Mouse (Mus musculus) embryonic facial prominence, embryonic 12.5 days (tissue): ENCODE data around the gene Tango6. TPM values are rescaled to one million over a fixed set of nuclear protein-coding genes. Genes with fewer than 3 reads are reported as not detected.
A peak's percentile ranks its signal among the peaks of the same experiment; 100 is the strongest.

Experiments used
- ATAC-seq: fragments of 200-750 bp; cut with Nextera tagmentation; 2 replicates; pipeline ENCODE4 v1.8.0; 2017; ENCODE audit not compliant: insufficient number of reproducible peaks, insufficient read depth, low FRiP score, low TSS enrichment
- H3K27ac ChIP-seq: fragments of 300-500 bp; sonication (generic); 2 replicates; pipeline ENCODE4 v1.5.1; 2016; ENCODE audit warnings: mild to moderate bottlenecking
- H3K27me3 ChIP-seq: fragments of 300-500 bp; sonication (generic); 2 replicates; pipeline ENCODE4 v1.6.1; 2016; ENCODE audit warnings: mild to moderate bottlenecking, moderate library complexity
- H3K36me3 ChIP-seq: fragments of 300-500 bp; sonication (generic); 2 replicates; pipeline ENCODE4 v1.6.1; 2016; ENCODE audit warnings: mild to moderate bottlenecking
- H3K4me1 ChIP-seq: fragments of 300-500 bp; sonication (generic); 2 replicates; pipeline ENCODE4 v1.6.1; 2016
- H3K4me2 ChIP-seq: fragments of 300-500 bp; sonication (generic); replicated peaks from 2 replicates; pipeline ENCODE4 v1.6.1; 2016; ENCODE audit warnings: mild to moderate bottlenecking, moderate library complexity
- H3K4me3 ChIP-seq: fragments of 300-500 bp; sonication (generic); 2 replicates; pipeline ENCODE4 v1.5.1; 2016; ENCODE audit warnings: mild to moderate bottlenecking
- H3K9ac ChIP-seq: fragments of 300-500 bp; sonication (generic); 2 replicates; pipeline ENCODE4 v1.6.1; 2016; ENCODE audit warnings: mild to moderate bottlenecking, moderate library complexity
- H3K9me3 ChIP-seq: fragments of 300-500 bp; sonication (generic); 2 replicates; pipeline ENCODE4 v1.6.1; 2016; ENCODE audit warnings: mild to moderate bottlenecking, moderate library complexity
- WGBS: fragments of 180-500 bp; shearing (Covaris S2); methylation state at CpG from one replicate; pipeline ENCODE4 v1.1.7; 2016; 5-methylcytosine and 5-hydroxymethylcytosine counted together
- polyA plus RNA-seq: library from polyadenylated mRNA; unstranded; fragments of >200 nt; fragmentation: Nextera tagmentation; extraction: Ambion mirVana; gene quantifications from 2 replicates; pipeline ENCODE4 v1.2.1, GENCODE M21; 2016

The Tango6 gene
- polyA plus RNA-seq, 1 experiment from 2014 or later, result 12.0 TPM

DNA sequence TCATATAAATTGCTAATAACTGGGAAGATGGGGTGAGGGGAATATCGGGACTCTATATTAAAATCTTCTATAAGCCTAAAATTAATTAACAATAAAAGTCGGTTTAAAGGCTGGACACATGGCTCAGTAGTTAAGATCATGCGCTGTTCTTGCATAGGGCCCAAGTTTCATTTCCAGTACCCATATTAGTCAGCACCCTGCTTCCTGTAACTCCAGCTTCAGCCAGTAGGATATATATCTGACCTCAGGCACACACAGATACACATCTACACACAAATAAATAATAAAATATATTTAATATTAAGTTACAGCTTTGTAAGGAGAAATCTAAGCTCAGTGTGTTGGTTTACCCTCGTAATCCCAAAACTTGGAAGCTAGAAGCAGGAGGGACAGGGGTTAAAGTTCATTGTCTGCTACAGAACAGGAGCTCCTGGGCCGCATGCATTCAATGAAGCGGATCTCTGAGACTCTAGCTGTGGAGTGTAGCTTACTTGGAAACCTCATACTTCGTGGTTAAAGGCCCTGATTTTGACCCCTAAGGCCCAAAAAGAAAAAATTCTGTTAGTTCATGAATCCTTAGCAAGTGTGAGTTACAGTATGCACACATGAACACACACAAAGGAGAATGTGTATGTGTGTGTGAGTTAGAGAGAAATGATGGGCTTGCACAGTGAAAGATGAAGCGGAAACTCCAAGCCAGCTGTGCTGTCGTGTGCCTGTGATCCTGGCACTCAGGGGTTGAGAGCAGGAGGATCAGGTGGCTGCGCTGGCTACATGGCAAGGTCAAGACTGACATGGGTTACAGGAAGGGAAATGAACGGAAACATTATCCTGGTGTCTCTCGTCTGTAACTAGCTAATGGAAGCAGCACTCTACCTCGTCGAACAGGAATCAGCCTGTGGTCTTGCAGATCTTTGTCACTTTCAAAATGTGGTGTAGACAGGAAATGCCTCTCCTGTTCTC, 138.0 kb downstream of the Tango6 start:
- no peak overlapping the region for H3K4me2 ChIP-seq
- no peak for ATAC-seq
- H3K4me1 ChIP-seq, result peaks cover 4% of the 10 kb centered on the region
- no peaks in the 10 kb centered on the region for H3K27me3 ChIP-seq
- 0 out of 2 replicates have a peak, but pooled peaks cover 8% of the 10 kb centered on the region for H3K36me3 ChIP-seq
- WGBS, result 57% methylated on average over 14 of the region's 14 CpGs
- H3K9ac ChIP-seq, result no peak overlapping the region
- H3K27ac ChIP-seq, result 0 out of 2 replicates have a peak overlapping the region, but pooled peaks have one; percentile 13
- no peak overlapping the region for H3K4me3 ChIP-seq
- no peaks in the 10 kb centered on the region for H3K9me3 ChIP-seq

DNA sequence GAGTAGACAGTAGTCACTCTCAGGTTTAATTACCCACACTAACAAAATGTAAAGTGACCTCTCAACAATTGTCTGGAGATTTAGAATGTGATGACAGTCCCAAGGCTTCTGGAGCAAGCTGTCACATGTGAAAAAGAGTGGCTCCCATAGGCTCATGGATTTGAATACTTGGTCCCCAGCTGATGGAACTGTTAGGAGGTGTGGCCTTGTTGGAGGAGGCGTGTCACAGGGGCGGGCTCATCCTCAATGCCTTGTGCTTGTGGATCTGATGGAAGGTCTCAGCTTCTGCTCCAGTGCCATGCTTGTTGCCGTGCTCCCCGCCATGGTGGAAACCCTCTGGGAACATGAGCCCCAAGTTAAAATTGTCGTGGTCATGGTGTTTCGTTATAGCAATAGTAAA, 146.1 kb downstream of the Tango6 start:
- Histone ChIP-seq H3K4me2 (no peak overlapping the region), H3K9me3 (no peaks in the 10 kb centered on the region), H3K36me3 (no peaks in the 10 kb centered on the region), H3K27me3 (no peaks in the 10 kb centered on the region), H3K4me1 (no peaks in the 10 kb centered on the region), H3K4me3 (no peak overlapping the region), H3K9ac (no peak overlapping the region), H3K27ac (no peak overlapping the region)
- no peak for ATAC-seq
- 91% methylated on average over 6 of the region's 6 CpGs for whole genome bisulfite sequencing

DNA sequence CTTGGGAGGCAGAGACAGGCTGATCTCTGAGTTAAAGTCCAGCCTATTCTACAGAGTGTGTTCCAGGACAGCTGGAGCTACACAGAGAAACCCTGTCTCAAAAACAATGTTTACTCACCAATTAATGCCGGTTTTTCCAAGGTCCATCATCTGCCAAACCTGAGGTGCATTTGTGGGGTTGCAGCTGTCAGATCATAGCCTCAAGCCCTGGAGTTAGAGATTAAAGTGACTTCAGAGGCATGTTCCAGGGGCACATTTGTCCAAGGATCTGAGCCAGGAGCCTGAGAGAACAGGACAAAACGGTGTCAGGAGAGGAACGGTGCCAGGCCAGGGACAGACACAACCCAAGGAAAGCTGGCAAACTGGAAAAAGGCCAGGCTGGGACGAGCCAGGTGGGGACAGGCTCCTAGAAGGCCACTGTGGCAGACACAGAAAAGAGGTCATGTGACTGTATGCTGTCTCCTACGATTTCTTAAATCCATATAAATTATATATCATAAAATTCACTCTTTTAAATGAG, 146.7 kb downstream of the Tango6 start:
- Histone ChIP-seq H3K4me1 (no peaks in the 10 kb centered on the region), H3K36me3 (no peaks in the 10 kb centered on the region), H3K9me3 (no peaks in the 10 kb centered on the region), H3K4me2 (no peak overlapping the region), H3K4me3 (no peak overlapping the region), H3K27me3 (no peaks in the 10 kb centered on the region), H3K9ac (no peak overlapping the region), H3K27ac (no peak overlapping the region)
- ATAC-seq, result no peak
- 83% methylated on average over 5 of the region's 5 CpGs for WGBS

DNA sequence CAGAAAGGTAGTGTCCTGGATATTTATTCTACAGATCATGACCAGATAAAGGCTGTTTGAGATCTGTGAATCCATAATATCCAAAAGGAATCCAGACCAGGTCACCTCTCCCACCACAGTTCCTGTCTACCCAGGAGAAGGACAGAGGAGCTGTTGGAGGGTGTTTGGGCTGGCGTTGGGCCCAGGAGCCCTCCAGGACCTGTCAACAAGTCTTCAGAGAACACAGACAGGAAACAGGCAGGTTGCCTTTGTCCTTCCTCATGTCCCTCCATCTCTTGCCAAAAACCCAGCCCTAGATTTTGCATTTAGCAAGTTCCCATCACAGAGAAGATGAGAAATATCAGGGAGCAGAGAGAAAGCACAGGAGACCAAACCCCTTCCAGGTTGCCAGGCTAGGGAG, 152.0 kb downstream of the Tango6 start:
- Histone ChIP-seq H3K4me2 (no peak overlapping the region), H3K27me3 (no peaks in the 10 kb centered on the region), H3K27ac (no peak overlapping the region), H3K9me3 (no peaks in the 10 kb centered on the region), H3K9ac (no peak overlapping the region), H3K36me3 (no peaks in the 10 kb centered on the region), H3K4me3 (no peak overlapping the region), H3K4me1 (no peaks in the 10 kb centered on the region)
- WGBS, result 79% methylated on average over 1 of the region's 1 CpGs
- no peak for ATAC-seq

DNA sequence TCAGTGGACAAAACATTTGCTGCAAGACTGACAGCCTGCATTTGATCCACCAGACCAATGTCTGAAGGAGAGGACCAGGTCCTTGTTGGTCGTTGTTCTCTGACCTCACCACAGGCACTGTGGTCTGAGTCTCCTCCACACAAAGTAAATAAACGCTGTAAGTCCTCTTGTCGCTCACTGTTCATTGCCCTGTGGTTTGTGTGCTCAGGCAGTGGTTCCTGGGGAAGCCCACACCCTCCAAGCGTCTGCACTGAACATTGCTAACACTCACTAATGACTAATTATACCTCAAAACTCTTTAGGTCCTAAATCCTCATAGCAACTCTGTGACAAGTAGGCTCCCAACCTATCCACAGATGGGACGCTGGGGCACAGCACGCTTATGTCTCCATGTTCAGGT, 153.7 kb downstream of the Tango6 start:
- H3K27ac ChIP-seq, result no peak overlapping the region
- H3K9me3 ChIP-seq, result no peaks in the 10 kb centered on the region
- H3K36me3 ChIP-seq, result no peaks in the 10 kb centered on the region
- WGBS, result 84% methylated on average over 6 of the region's 6 CpGs
- H3K4me2 ChIP-seq, result no peak overlapping the region
- no peak overlapping the region for H3K9ac ChIP-seq
- ATAC-seq, result no peak
- H3K27me3 ChIP-seq, result no peaks in the 10 kb centered on the region
- H3K4me1 ChIP-seq, result no peaks in the 10 kb centered on the region
- no peak overlapping the region for H3K4me3 ChIP-seq

DNA sequence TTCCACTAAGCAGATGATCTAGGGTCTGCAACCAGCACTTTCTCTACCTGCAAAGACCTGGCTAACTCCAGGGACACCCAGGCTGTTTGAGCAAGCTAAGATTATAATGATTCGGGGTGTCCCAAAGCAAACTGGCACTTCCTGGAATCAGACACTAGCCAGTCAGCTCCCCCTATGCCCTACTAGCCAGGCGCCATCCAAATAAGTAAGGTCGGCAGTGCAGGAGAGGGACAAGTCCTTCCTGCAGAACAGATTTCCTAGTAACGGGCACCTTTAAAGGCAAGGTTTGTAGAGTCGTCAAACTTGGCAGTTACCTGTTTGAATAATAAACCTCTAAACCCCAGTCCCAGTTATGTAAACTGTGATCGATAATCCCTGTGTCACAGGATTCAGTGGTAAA, 155.9 kb downstream of the Tango6 start:
- Histone ChIP-seq H3K4me1 (no peaks in the 10 kb centered on the region), H3K27ac (no peak overlapping the region), H3K4me2 (no peak overlapping the region), H3K27me3 (no peaks in the 10 kb centered on the region), H3K36me3 (no peaks in the 10 kb centered on the region), H3K9ac (no peak overlapping the region), H3K4me3 (no peak overlapping the region), H3K9me3 (no peaks in the 10 kb centered on the region)
- 76% methylated on average over 6 of the region's 6 CpGs for WGBS
- no peak for ATAC-seq

DNA sequence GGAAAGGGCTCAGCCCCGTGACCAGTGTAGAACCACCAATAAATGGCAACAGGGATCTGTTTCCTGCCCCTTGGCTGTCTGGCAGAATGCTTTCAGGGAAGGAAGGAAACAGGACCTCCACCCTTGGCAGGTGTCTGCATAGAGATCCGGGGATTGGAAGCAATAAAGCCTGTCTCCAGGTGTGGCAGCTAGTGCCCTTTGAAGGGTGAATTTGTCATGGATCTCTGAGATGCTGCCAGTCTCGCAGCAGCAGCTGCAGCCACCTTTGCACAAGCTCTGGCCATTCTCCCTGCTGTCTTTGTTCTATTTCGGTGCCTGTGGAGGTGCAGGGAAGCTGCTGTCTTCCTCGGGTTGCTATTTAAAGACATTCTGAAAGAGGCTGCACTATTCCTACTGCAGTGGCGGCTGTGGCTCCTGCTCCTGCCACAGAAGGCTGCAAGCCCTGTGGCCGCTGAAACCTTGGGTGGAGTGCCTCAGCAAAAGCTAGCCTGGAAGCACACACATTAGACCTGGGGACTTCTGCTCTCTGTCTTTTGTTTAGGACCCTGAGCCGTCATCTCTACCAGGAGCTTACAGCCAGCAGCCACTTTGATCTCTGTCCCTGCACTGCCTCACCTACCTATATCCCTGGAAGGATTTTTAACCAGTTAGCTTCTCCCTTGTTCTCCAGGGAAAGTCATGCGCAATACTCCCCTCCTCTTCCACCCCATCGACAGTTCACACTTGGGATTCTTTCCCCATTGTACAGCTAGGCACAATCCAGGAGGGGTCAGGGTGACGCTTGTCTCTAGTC, 156.5 kb downstream of the Tango6 start:
- H3K4me1 ChIP-seq, result no peaks in the 10 kb centered on the region
- WGBS, result 47% methylated on average over 11 of the region's 11 CpGs
- no peaks in the 10 kb centered on the region for H3K27me3 ChIP-seq
- H3K9ac ChIP-seq, result no peak overlapping the region
- no peaks in the 10 kb centered on the region for H3K9me3 ChIP-seq
- no peak overlapping the region for H3K4me3 ChIP-seq
- no peak overlapping the region for H3K4me2 ChIP-seq
- ATAC-seq, result no peak
- no peak overlapping the region for H3K27ac ChIP-seq
- no peaks in the 10 kb centered on the region for H3K36me3 ChIP-seq

DNA sequence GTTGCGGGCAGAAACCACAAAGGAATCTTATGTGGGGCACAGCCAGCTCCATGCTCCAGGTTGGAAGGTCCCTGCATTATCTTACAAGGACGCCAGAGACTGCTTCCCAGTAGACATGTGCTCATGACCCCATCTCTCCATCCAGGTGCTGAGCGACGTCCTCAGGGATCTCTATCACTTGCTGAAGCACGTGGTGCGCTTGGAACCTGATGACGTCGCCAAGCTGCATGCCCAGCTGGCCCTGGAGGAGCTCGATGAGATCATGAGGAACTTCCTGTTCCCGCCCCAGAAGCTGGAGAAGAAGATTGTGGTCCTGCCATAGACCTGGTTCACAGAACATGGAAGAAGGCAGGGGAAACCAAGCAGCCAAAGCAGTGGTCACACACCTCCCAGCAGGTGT, 167.2 kb downstream of the Tango6 start:
- Histone ChIP-seq H3K9me3 (no peaks in the 10 kb centered on the region), H3K36me3 (0 out of 2 replicates have a peak, but pooled peaks cover 3% of the 10 kb centered on the region), H3K4me2 (no peak overlapping the region), H3K4me1 (0 out of 2 replicates have a peak, but pooled peaks cover 6% of the 10 kb centered on the region), H3K9ac (no peak overlapping the region), H3K27ac (no peak overlapping the region), H3K4me3 (no peak overlapping the region), H3K27me3 (no peaks in the 10 kb centered on the region)
- 86% methylated on average over 10 of the region's 10 CpGs for WGBS
- ATAC-seq, result no peak

DNA sequence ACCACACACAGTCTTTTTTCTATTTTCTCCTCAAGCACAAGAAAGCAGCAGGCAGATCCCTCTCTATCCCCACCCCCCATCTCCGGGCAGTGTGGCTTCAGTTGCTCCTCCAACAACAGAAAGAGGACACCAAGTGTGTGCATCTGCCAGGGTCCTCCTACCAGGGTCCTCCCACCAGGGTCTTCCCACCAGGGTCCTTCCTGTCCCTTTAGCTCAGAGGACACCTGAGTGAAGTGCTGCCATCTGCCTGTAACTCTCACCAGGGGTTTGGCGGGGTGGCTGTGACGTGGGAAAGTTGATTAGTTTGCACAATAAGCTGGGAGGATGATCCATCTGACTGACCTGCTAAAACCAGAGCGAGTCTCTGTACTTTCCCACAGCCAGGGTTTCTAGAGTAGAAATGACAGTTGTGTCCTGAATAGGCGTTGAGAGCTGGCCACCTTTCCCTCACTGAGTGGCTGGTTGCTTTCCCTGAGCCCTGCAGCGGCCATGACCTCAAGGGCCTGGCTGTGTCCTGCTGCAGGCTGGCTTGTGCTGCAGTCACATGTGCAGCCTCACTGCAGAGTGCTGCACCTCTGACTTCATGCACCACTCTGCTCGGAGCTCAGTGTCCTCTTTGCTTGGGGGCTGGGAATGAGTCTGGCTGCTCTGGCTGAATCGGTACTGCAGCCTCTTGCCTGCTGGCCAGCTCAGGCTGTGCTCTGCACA, 171.8 kb downstream of the Tango6 start:
- Histone ChIP-seq H3K27ac (no peak overlapping the region), H3K4me3 (no peak overlapping the region), H3K36me3 (0 out of 2 replicates have a peak, but pooled peaks cover 3% of the 10 kb centered on the region), H3K4me2 (no peak overlapping the region), H3K9me3 (no peaks in the 10 kb centered on the region), H3K27me3 (no peaks in the 10 kb centered on the region), H3K9ac (no peak overlapping the region), H3K4me1 (0 out of 2 replicates have a peak, but pooled peaks cover 7% of the 10 kb centered on the region)
- no peak for ATAC-seq
- 48% methylated on average over 8 of the region's 8 CpGs for WGBS

DNA sequence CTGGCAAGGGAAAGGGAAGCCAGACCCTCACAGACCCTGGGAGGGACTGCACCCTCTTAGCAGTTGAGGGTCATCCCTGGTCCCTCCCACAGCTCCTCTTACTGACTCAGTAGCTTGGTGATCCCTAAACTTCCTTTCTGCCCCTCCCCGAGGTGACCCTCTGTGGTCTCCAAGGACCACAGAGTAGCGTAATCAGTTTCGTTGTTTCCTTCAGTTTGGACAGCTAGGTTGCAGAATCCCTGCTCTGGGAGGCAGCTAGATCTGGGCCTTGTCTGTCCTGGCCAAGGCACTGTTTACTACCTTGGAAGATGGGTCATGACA, 172.3 kb downstream of the Tango6 start:
- Histone ChIP-seq H3K4me2 (no peak overlapping the region), H3K27ac (no peak overlapping the region), H3K9ac (no peak overlapping the region), H3K4me1 (0 out of 2 replicates have a peak, but pooled peaks cover 7% of the 10 kb centered on the region), H3K9me3 (no peaks in the 10 kb centered on the region), H3K36me3 (0 out of 2 replicates have a peak, but pooled peaks cover 3% of the 10 kb centered on the region), H3K4me3 (no peak overlapping the region), H3K27me3 (no peaks in the 10 kb centered on the region)
- WGBS, result 67% methylated on average over 3 of the region's 3 CpGs
- ATAC-seq, result no peak

DNA sequence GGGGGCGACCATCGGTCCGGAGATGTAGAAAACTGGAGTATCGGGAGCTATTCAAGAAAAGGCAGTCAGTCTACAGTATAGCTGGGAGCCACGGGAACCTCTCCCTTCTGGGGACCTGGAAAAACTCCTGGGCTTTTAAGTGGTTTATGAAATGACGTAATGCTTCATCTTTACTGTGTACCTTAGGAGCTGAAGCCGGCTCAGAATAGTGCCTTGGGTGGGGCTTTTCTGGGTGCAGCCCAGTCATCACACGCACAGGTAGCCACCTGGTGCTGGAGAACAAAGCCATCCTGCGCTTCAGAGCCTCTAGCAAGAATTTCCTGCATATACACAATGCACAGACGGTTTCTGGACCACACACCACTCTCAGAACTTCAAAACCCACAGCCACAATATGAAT, 180.0 kb downstream of the Tango6 start:
- no peak overlapping the region for H3K27ac ChIP-seq
- WGBS, result 82% methylated on average over 10 of the region's 10 CpGs
- H3K27me3 ChIP-seq, result 0 out of 2 replicates have a peak, but pooled peaks cover 4% of the 10 kb centered on the region
- no peak overlapping the region for H3K4me2 ChIP-seq
- H3K36me3 ChIP-seq, result no peaks in the 10 kb centered on the region
- ATAC-seq, result no peak
- H3K9ac ChIP-seq, result no peak overlapping the region
- H3K9me3 ChIP-seq, result no peaks in the 10 kb centered on the region
- no peak overlapping the region for H3K4me3 ChIP-seq
- no peaks in the 10 kb centered on the region for H3K4me1 ChIP-seq
